Mouse (Mus musculus) lung, postnatal 0 days (tissue): Measurements from ENCODE around the gene Gpr55.

Source experiments
- CTCF ChIP-seq: IDR thresholded peaks from 2 replicates; pipeline ENCODE4 v1.5.1; 2016; ENCODE audit warnings: antibody characterized with exemption, mild to moderate bottlenecking
- EP300 ChIP-seq: IDR thresholded peaks from 2 replicates; pipeline ENCODE4 v1.6.1; 2016; ENCODE audit warnings: antibody characterized with exemption, mild to moderate bottlenecking, control low read depth

DNA sequence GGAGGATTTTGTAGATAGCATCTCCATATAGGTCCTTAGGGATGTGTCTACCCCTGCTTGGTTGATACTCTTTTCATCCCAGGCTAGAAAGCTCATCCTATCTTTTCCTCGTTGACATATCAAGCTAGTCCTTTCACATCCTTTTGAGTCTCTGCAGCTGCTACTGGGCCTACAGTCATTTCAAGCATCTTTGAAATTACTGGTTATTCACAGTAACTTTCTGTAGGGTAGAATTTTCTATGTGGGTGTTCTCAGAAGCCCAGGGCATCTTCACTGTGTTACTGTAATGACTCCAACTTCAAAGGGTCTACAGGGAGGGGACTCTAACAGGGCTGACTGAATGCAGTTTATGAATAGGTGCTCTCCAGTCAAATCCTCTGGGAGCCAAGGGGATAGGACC lies 23.5 kb downstream of the Gpr55 start:
- no peak for TF ChIP-seq CTCF
- no peak for TF ChIP-seq EP300
